In genomic region chr8:116635972-116636371, GRCm38 (mm10) we compare ENCODE assay signal across 13 mouse cellular contexts.
DNase-seq lines count a peak whose midpoint lies in the region; ATAC-seq and TF ChIP-seq lines count a peak whose summit lies in the region.
"Had no signal": no experiment of that assay in that cellular context is flagged by ENCODE, and none has a peak within 500 bp of the region (broad histone marks: within the 10 kb centered on the region; RNA-seq: fewer than 3 reads in every experiment).

No protein-coding gene starts in this region.

- no peak overlapping the region for H3K4me3 ChIP-seq in C2C12 (ENCODE audit: insufficient read depth, poor library complexity, severe bottlenecking)
- H3K4me3 ChIP-seq in forebrain, embryonic 13.5 days = no peak overlapping the region
- no peak overlapping the region for H3K4me3 ChIP-seq in midbrain, embryonic 15.5 days
- H3K4me3 ChIP-seq: megakaryocyte, embryonic 14.5 days had no signal

- WGBS in forebrain, embryonic 13.5 days = 95% methylated on average over 8 of the region's 8 CpGs
- WGBS in midbrain, embryonic 15.5 days = 93% methylated on average over 8 of the region's 8 CpGs

- no peaks in the 10 kb centered on the region for H3K4me1 ChIP-seq in forebrain, embryonic 13.5 days
- H3K4me1 ChIP-seq in midbrain, embryonic 15.5 days = no peaks in the 10 kb centered on the region
- H3K4me1 ChIP-seq: megakaryocyte, embryonic 14.5 days had no signal

- no peak overlapping the region for H3K9ac ChIP-seq in forebrain, embryonic 13.5 days
- no peak overlapping the region for H3K9ac ChIP-seq in midbrain, embryonic 15.5 days

- H3ac ChIP-seq in C2C12 (ENCODE audit: control insufficient read depth, insufficient read length, low read depth) = no peak overlapping the region

- no peaks in the 10 kb centered on the region for H3K36me3 ChIP-seq in C2C12 (ENCODE audit: control insufficient read depth, insufficient read depth)
- H3K36me3 ChIP-seq in splenic B cell, adult 2 months (ENCODE audit: control insufficient read depth, insufficient read depth, low read length, poor library complexity, severe bottlenecking) = no peaks in the 10 kb centered on the region
- no peaks in the 10 kb centered on the region for H3K36me3 ChIP-seq in forebrain, embryonic 13.5 days (ENCODE audit: poor library complexity, severe bottlenecking)
- no peaks in the 10 kb centered on the region for H3K36me3 ChIP-seq in midbrain, embryonic 15.5 days (replicated peaks)

- H3K9me3 ChIP-seq in forebrain, embryonic 13.5 days (replicated peaks) = no peaks in the 10 kb centered on the region
- no peaks in the 10 kb centered on the region for H3K9me3 ChIP-seq in midbrain, embryonic 15.5 days

- H3K4me2 ChIP-seq in forebrain, embryonic 13.5 days = no peak overlapping the region
- no peak overlapping the region for H3K4me2 ChIP-seq in midbrain, embryonic 15.5 days
- H3K4me2 ChIP-seq: heart, embryonic 11.5 days had no signal

- H3K79me3 ChIP-seq in C2C12 (ENCODE audit: low read depth) = no peaks in the 10 kb centered on the region

- no peak for TF ChIP-seq CTCF in C2C12 (IDR thresholded peaks at IDR 0.05; ENCODE audit: control insufficient read depth, insufficient read depth, insufficient read length)

- H3K79me2 ChIP-seq in C2C12 (ENCODE audit: control insufficient read depth, insufficient read depth) = no peaks in the 10 kb centered on the region

- H3K27ac ChIP-seq in forebrain, embryonic 13.5 days = no peak overlapping the region
- no peak overlapping the region for H3K27ac ChIP-seq in midbrain, embryonic 15.5 days

- ATAC-seq in forebrain, embryonic 13.5 days = no peak
- ATAC-seq in midbrain, embryonic 15.5 days (replicated peaks) = no peak

- H3K27me3 ChIP-seq in C2C12 (ENCODE audit: control insufficient read depth, insufficient read depth, insufficient read length) = no peaks in the 10 kb centered on the region
- H3K27me3 ChIP-seq in splenic B cell, adult 2 months (ENCODE audit: control insufficient read depth, insufficient read depth, low read length, poor library complexity, severe bottlenecking) = no peaks in the 10 kb centered on the region
- H3K27me3 ChIP-seq in forebrain, embryonic 13.5 days = no peaks in the 10 kb centered on the region
- no peaks in the 10 kb centered on the region for H3K27me3 ChIP-seq in midbrain, embryonic 15.5 days (replicated peaks)
- H3K27me3 ChIP-seq: megakaryocyte, embryonic 14.5 days had no signal

- DNase-seq in CD8-positive naive resting alpha-beta T cell, adult 2 months (ENCODE audit: low read depth in 2 of 2, low spot score in 2 of 2) = peak; percentile 25 to 32
- DNase-seq in induced T-regulatory cell, adult 2 months (ENCODE audit: low read depth) = peak; percentile 88
- DNase-seq in splenic B cell, adult 2 months (ENCODE audit: low read depth, low spot score) = peak; percentile 90
- no peak for DNase-seq in testis, postnatal 14 days (ENCODE audit: low spot score)
- DNase-seq: adrenal gland, adult 2 months; cerebellum, adult 9-11 months; lung, adult 18-20 months; retina, postnatal 1 day had no signal

TF ChIP-seq in C2C12, 6 proteins besides CTCF, POLR2A, EP300 and RAD21:
- TF ChIP-seq FOSL1 (IDR thresholded peaks at IDR 0.05; ENCODE audit: insufficient read depth, low read length, poor library complexity, severe bottlenecking) = no peak
- TF ChIP-seq CEBPB (IDR thresholded peaks at IDR 0.05; ENCODE audit: low read depth) = peak; percentile 80
